Comparison of ENCODE assay signal across 11 mouse cellular contexts in genomic region chr12:98585302-98585701, GRCm38 (mm10). TPM values are rescaled to one million over a fixed set of nuclear protein-coding genes. Genes with fewer than 3 reads are reported as not detected.
DNase-seq lines count a peak whose midpoint lies in the region; TF ChIP-seq lines count a peak whose summit lies in the region.
"Had no signal": no experiment of that assay in that cellular context is flagged by ENCODE, and none has a peak within 500 bp of the region (broad histone marks: within the 10 kb centered on the region; RNA-seq: fewer than 3 reads in every experiment).

No protein-coding gene starts in this region.

- peak; percentile 18; the same call in 1 of the 2 replicates for TF ChIP-seq CTCF in cerebellum, adult 2 months (IDR thresholded peaks at IDR 0.05; ENCODE audit: borderline replicate concordance, insufficient read depth, low read depth, low read length)
- TF ChIP-seq CTCF in left cerebral cortex, adult 2 months (IDR thresholded peaks at IDR 0.05), result peak; percentile 55
- TF ChIP-seq CTCF in cortical plate, adult 2 months (IDR thresholded peaks at IDR 0.05; ENCODE audit: extremely low read depth, insufficient read depth, low read length), result 0 out of 2 replicates have a peak, but pooled peaks have one; percentile 12

- no peak overlapping the region for H3K27ac ChIP-seq in cerebellum, adult 2 months (ENCODE audit: insufficient read depth, low read length)
- no peak overlapping the region for H3K27ac ChIP-seq in left cerebral cortex, adult 2 months
- no peak overlapping the region for H3K27ac ChIP-seq in cortical plate, adult 2 months (ENCODE audit: insufficient read depth, low read length)
- H3K27ac ChIP-seq: kidney, embryonic 15.5 days had no signal

- 30% methylated on average over 3 of the region's 3 CpGs for WGBS in cerebellum, adult 2 months

- intact Hi-C loops in left cerebral cortex, adult 2 months (cut with DNase I), result loop anchor here (5.0 kb wide), 1 partner anchor 253 kb away; no protein-coding TSS in a partner anchor

- no peak for TF ChIP-seq POLR2A in cerebellum, adult 2 months (IDR thresholded peaks at IDR 0.05; ENCODE audit: borderline replicate concordance, insufficient read depth, low read length)
- no peak for TF ChIP-seq POLR2A in cortical plate, adult 2 months (IDR thresholded peaks at IDR 0.05; ENCODE audit: extremely low read depth, insufficient read depth, low read length)

- H3K27me3 ChIP-seq in cerebellum, adult 2 months (ENCODE audit: control insufficient read depth, insufficient read depth, low read length), result no peaks in the 10 kb centered on the region
- H3K27me3 ChIP-seq: kidney, embryonic 15.5 days had no signal

- peak; percentile 29 to 37 for DNase-seq in cerebellum, adult 2 months
- no peak for DNase-seq in cerebellum, adult 8-10 months
- DNase-seq in left cerebral cortex, adult 2 months (ENCODE audit: extremely low spot score in 1 of 2, low spot score in 2 of 2), result no peak
- no peak for DNase-seq in left cerebral cortex, adult 9 months (ENCODE audit: low spot score in 2 of 2)
- peak; percentile 65 for DNase-seq in B cell, adult 2 months
- no peak for DNase-seq in right cerebral cortex, postnatal 10 days (ENCODE audit: low spot score in 2 of 2)
- DNase-seq in adrenal gland, postnatal 10 days, result no peak
- DNase-seq: adrenal gland, postnatal 14 days had no signal

- no peaks in the 10 kb centered on the region for H3K4me1 ChIP-seq in cerebellum, adult 2 months (ENCODE audit: control insufficient read depth, insufficient read depth, low read length)
- no peaks in the 10 kb centered on the region for H3K4me1 ChIP-seq in cortical plate, adult 2 months (ENCODE audit: control insufficient read depth, insufficient read depth, low read length)
- H3K4me1 ChIP-seq: kidney, embryonic 15.5 days had no signal

- H3K4me3 ChIP-seq in cerebellum, adult 2 months (replicated peaks; ENCODE audit: insufficient read depth, low read depth, low read length), result no peak overlapping the region
- H3K4me3 ChIP-seq in left cerebral cortex, adult 2 months, result no peak overlapping the region
- H3K4me3 ChIP-seq in cortical plate, adult 2 months (ENCODE audit: insufficient read depth, low read length), result no peak overlapping the region
- H3K4me3 ChIP-seq: kidney, embryonic 15.5 days had no signal

RNA-seq across cellular contexts. Expression of gene Kcnk10, which starts 7.2 kb away (rescaled TPM):
- polyA plus RNA-seq in cerebellum, adult 2 months (2012; rRNA removed), result 24.0 and 25.2 TPM in 2 replicates
- 10 to 100 TPM; 15.9 to 18.1 TPM for total RNA-seq in left cerebral cortex, adult 2 months (2021)
- 4.3 and 4.7 TPM in 2 replicates for polyA plus RNA-seq in cortical plate, adult 2 months (2012; rRNA removed)
- total RNA-seq in adrenal gland, postnatal 10 days (2021), result 1 to 10 TPM in 1 of 2 experiments, under 1 TPM in 1; 0.81 to 1.9 TPM
- polyA plus RNA-seq: limb, embryonic 11.5 days had no signal

RNA-seq across cellular contexts. Expression of gene Spata7, which starts 42.7 kb away (rescaled TPM):
- polyA plus RNA-seq in cerebellum, adult 2 months (2012; rRNA removed), result 24.2 and 26.9 TPM in 2 replicates
- total RNA-seq in left cerebral cortex, adult 2 months (2021), result 10 to 100 TPM; 34.3 to 39.7 TPM
- polyA plus RNA-seq in cortical plate, adult 2 months (2012; rRNA removed), result 26.5 and 27.0 TPM in 2 replicates
- 10 to 100 TPM in 1 of 2 experiments, 1 to 10 TPM in 1; 7.7 to 10.8 TPM for total RNA-seq in adrenal gland, postnatal 10 days (2021)

Comparison
In these comparisons a context has a peak if more than half of its experiments do, and no peak if none do; other contexts are left out.
1. DNase-seq: peak in cerebellum, adult 2 months (2 of 2) and B cell, adult 2 months (2 of 2); none in cerebellum, adult 8-10 months (single experiment), left cerebral cortex, adult 2 months (0 of 2), left cerebral cortex, adult 9 months (0 of 2), right cerebral cortex, postnatal 10 days (0 of 2) and adrenal gland, postnatal 10 days (single experiment).
2. RNA of gene Kcnk10, which starts 7.2 kb away (total RNA-seq): 15.9 to 18.1 TPM in left cerebral cortex, adult 2 months; 0.81 to 1.9 TPM in adrenal gland, postnatal 10 days; every median in the first group is over 4 times any median in the second.
3. Peak in every context shown above with its lines, with median percentiles within 50 percentile points of each other: CTCF ChIP-seq.